Mouse (Mus musculus): ENCODE results near the gene Arl3.

The Arl3 gene

GRCm38 (mm10) chr19:46533525-46533924, 39.5 kb downstream of the Arl3 start:
- 88% methylated on average over 5 of the region's 5 CpGs for WGBS

- 90% methylated on average over 4 of the region's 4 CpGs for WGBS
These were observed 39.9 kb downstream of the Arl3 start for GRCm38 (mm10) chr19:46533066-46533465.

- WGBS = 31% methylated on average over 10 of the region's 10 CpGs
These were observed 40.8 kb downstream of the Arl3 start for GRCm38 (mm10) chr19:46532031-46532688.

- 20% methylated on average over 16 of the region's 16 CpGs for WGBS
These were observed 41.6 kb downstream of the Arl3 start for GRCm38 (mm10) chr19:46531071-46532030.

- 35% methylated on average over 8 of the region's 8 CpGs for WGBS
These were observed 42.5 kb downstream of the Arl3 start for GRCm38 (mm10) chr19:46530449-46530990.

GRCm38 (mm10) chr19:46529601-46530448, 43.2 kb downstream of the Arl3 start:
- 36% methylated on average over 13 of the region's 13 CpGs for WGBS

- WGBS = 1% methylated on average over 20 of the region's 20 CpGs
These were observed 44.3 kb downstream of the Arl3 start for GRCm38 (mm10) chr19:46528529-46529213.

GRCm38 (mm10) chr19:46527632-46528528, 45.1 kb downstream of the Arl3 start:
- 30% methylated on average over 17 of the region's 17 CpGs for WGBS

- 58% methylated on average over 10 of the region's 10 CpGs for WGBS
These were observed 47.0 kb downstream of the Arl3 start for GRCm38 (mm10) chr19:46525691-46526631.

GRCm38 (mm10) chr19:46524601-46525321, 48.2 kb downstream of the Arl3 start:
- 30% methylated on average over 14 of the region's 14 CpGs for WGBS

- 16% methylated on average over 6 of the region's 6 CpGs for WGBS
These were observed 48.9 kb downstream of the Arl3 start for GRCm38 (mm10) chr19:46524152-46524544.

- WGBS = 12% methylated on average over 20 of the region's 20 CpGs
These were observed 49.4 kb downstream of the Arl3 start for GRCm38 (mm10) chr19:46523480-46524151.

GRCm38 (mm10) chr19:46522433-46523044, 50.5 kb downstream of the Arl3 start:
- WGBS = 55% methylated on average over 15 of the region's 15 CpGs

- WGBS = 37% methylated on average over 5 of the region's 5 CpGs
These were observed 54.0 kb downstream of the Arl3 start for GRCm38 (mm10) chr19:46518828-46519621.

- 3% methylated on average over 13 of the region's 13 CpGs for WGBS
These were observed 54.6 kb downstream of the Arl3 start for GRCm38 (mm10) chr19:46518352-46518787.

Data from cerebral cortex, adult 2 months (tissue).